Mouse (Mus musculus): ENCODE data around the gene Ahcyl1. TPM values are rescaled to one million over a fixed set of nuclear protein-coding genes. Genes with fewer than 3 reads are reported as not detected.

The Ahcyl1 gene
- polyA plus RNA-seq (2015; fragmentation: Nextera tagmentation; extraction: Ambion mirVana), result 45.8 and 48.9 TPM in 2 replicates

- peaks cover 41% of the 10 kb centered on the region for H3K4me1 ChIP-seq
- H3K36me3 ChIP-seq, result no peaks in the 10 kb centered on the region
- peak within 1 kb of the TSS; percentile 99 for H3K9ac ChIP-seq
- H3K4me2 ChIP-seq, result peak within 1 kb of the TSS; percentile 92
- peak within 1 kb of the TSS; percentile 94 for H3K27ac ChIP-seq (replicated peaks)
- whole genome bisulfite sequencing, result 1% methylated on average over 90 of the region's 93 CpGs
- 0 out of 2 replicates have a peak, but pooled peaks cover under 1% of the 10 kb centered on the region for H3K27me3 ChIP-seq (replicated peaks)
- no peaks in the 10 kb centered on the region for H3K9me3 ChIP-seq
- H3K4me3 ChIP-seq, result peak within 1 kb of the TSS; percentile 93
- peak; percentile 96 for ATAC-seq (ENCODE audit: extremely low read depth, insufficient number of reproducible peaks, low FRiP score, low TSS enrichment)
Observed at GRCm38 (mm10) chr3:107695948-107696881, at the start of gene Ahcyl1. Ahcyl1 (minus strand) TSS chr3:107696560.

- ATAC-seq (ENCODE audit: extremely low read depth, insufficient number of reproducible peaks, low FRiP score, low TSS enrichment), result no peak
- H3K4me3 ChIP-seq, result no peak overlapping the region
- H3K27ac ChIP-seq (replicated peaks), result no peak overlapping the region
- 83% methylated on average over 3 of the region's 3 CpGs for WGBS
- H3K27me3 ChIP-seq (replicated peaks), result no peaks in the 10 kb centered on the region
- no peaks in the 10 kb centered on the region for H3K9me3 ChIP-seq
- no peak overlapping the region for H3K4me2 ChIP-seq
- peaks cover 30% of the 10 kb centered on the region for H3K4me1 ChIP-seq
- H3K9ac ChIP-seq, result no peak overlapping the region
- peaks cover 73% of the 10 kb centered on the region for H3K36me3 ChIP-seq
Observed at GRCm38 (mm10) chr3:107746026-107746425, 49.7 kb upstream of the Ahcyl1 start.

- Histone ChIP-seq H3K4me2 (no peak overlapping the region), H3K4me1 (peaks cover 51% of the 10 kb centered on the region), H3K4me3 (no peak overlapping the region), H3K27me3 (replicated peaks) (no peaks in the 10 kb centered on the region), H3K9ac (no peak overlapping the region), H3K36me3 (peaks cover 49% of the 10 kb centered on the region), H3K9me3 (no peaks in the 10 kb centered on the region), H3K27ac (replicated peaks) (0 out of 2 replicates have a peak overlapping the region, but pooled peaks have one; percentile 21)
- no peak for ATAC-seq (ENCODE audit: extremely low read depth, insufficient number of reproducible peaks, low FRiP score, low TSS enrichment)
- WGBS, result 78% methylated on average over 1 of the region's 1 CpGs
Observed at GRCm38 (mm10) chr3:107743650-107744049, 47.3 kb upstream of the Ahcyl1 start.

GRCm38 (mm10) chr3:107743107-107743506, 46.7 kb upstream of the Ahcyl1 start:
- H3K4me1 ChIP-seq, result peaks cover 51% of the 10 kb centered on the region
- 7% methylated on average over 3 of the region's 3 CpGs for WGBS
- no peaks in the 10 kb centered on the region for H3K27me3 ChIP-seq (replicated peaks)
- no peaks in the 10 kb centered on the region for H3K9me3 ChIP-seq
- H3K9ac ChIP-seq, result no peak overlapping the region
- H3K4me2 ChIP-seq, result no peak overlapping the region
- no peak for ATAC-seq (ENCODE audit: extremely low read depth, insufficient number of reproducible peaks, low FRiP score, low TSS enrichment)
- H3K27ac ChIP-seq (replicated peaks), result 0 out of 2 replicates have a peak overlapping the region, but pooled peaks have one; percentile 21
- H3K36me3 ChIP-seq, result peaks cover 44% of the 10 kb centered on the region
- no peak overlapping the region for H3K4me3 ChIP-seq

GRCm38 (mm10) chr3:107742071-107742710, 45.8 kb upstream of the Ahcyl1 start:
- no peaks in the 10 kb centered on the region for H3K9me3 ChIP-seq
- H3K4me1 ChIP-seq, result peaks cover 56% of the 10 kb centered on the region
- H3K4me3 ChIP-seq, result no peak overlapping the region
- H3K36me3 ChIP-seq, result peaks cover 39% of the 10 kb centered on the region
- peak overlapping the region; percentile 83 for H3K27ac ChIP-seq (replicated peaks)
- no peak overlapping the region for H3K9ac ChIP-seq
- WGBS, result 71% methylated on average over 10 of the region's 10 CpGs
- ATAC-seq (ENCODE audit: extremely low read depth, insufficient number of reproducible peaks, low FRiP score, low TSS enrichment), result no peak
- H3K27me3 ChIP-seq (replicated peaks), result no peaks in the 10 kb centered on the region
- H3K4me2 ChIP-seq, result no peak overlapping the region

- no peak for ATAC-seq (ENCODE audit: extremely low read depth, insufficient number of reproducible peaks, low FRiP score, low TSS enrichment)
- Histone ChIP-seq H3K9me3 (no peaks in the 10 kb centered on the region), H3K4me2 (no peak overlapping the region), H3K4me3 (no peak overlapping the region), H3K36me3 (peaks cover 31% of the 10 kb centered on the region), H3K27me3 (replicated peaks) (no peaks in the 10 kb centered on the region), H3K4me1 (peaks cover 56% of the 10 kb centered on the region), H3K9ac (peak overlapping the region; percentile 44), H3K27ac (replicated peaks) (peak overlapping the region; percentile 83)
Observed at GRCm38 (mm10) chr3:107741387-107741786, 45.0 kb upstream of the Ahcyl1 start.

- H3K27me3 ChIP-seq (replicated peaks), result no peaks in the 10 kb centered on the region
- ATAC-seq (ENCODE audit: extremely low read depth, insufficient number of reproducible peaks, low FRiP score, low TSS enrichment), result peak; percentile 68; the same call in 1 of the 2 replicates
- WGBS, result 16% methylated on average over 6 of the region's 6 CpGs
- no peak overlapping the region for H3K4me3 ChIP-seq
- peak overlapping the region; percentile 44; the same call in 1 of the 2 replicates for H3K9ac ChIP-seq
- peak overlapping the region; percentile 30 for H3K4me2 ChIP-seq
- peaks cover 24% of the 10 kb centered on the region for H3K36me3 ChIP-seq
- H3K4me1 ChIP-seq, result peaks cover 56% of the 10 kb centered on the region
- H3K9me3 ChIP-seq, result no peaks in the 10 kb centered on the region
- H3K27ac ChIP-seq (replicated peaks), result peak overlapping the region; percentile 83
Observed at GRCm38 (mm10) chr3:107740578-107741207, 44.3 kb upstream of the Ahcyl1 start.

GRCm38 (mm10) chr3:107739966-107740365, 43.6 kb upstream of the Ahcyl1 start:
- 0 out of 2 replicates have a peak overlapping the region, but pooled peaks have one; percentile 30 for H3K4me2 ChIP-seq
- H3K4me1 ChIP-seq, result peaks cover 56% of the 10 kb centered on the region
- H3K36me3 ChIP-seq, result peaks cover 18% of the 10 kb centered on the region
- H3K4me3 ChIP-seq, result no peak overlapping the region
- H3K9ac ChIP-seq, result peak overlapping the region; percentile 64
- H3K9me3 ChIP-seq, result no peaks in the 10 kb centered on the region
- H3K27ac ChIP-seq (replicated peaks), result peak overlapping the region; percentile 83
- no peak for ATAC-seq (ENCODE audit: extremely low read depth, insufficient number of reproducible peaks, low FRiP score, low TSS enrichment)
- no peaks in the 10 kb centered on the region for H3K27me3 ChIP-seq (replicated peaks)
- WGBS, result 65% methylated on average over 2 of the region's 2 CpGs

GRCm38 (mm10) chr3:107739456-107739855, 43.1 kb upstream of the Ahcyl1 start:
- ATAC-seq (ENCODE audit: extremely low read depth, insufficient number of reproducible peaks, low FRiP score, low TSS enrichment), result no peak
- H3K27ac ChIP-seq (replicated peaks), result peak overlapping the region; percentile 83
- no peaks in the 10 kb centered on the region for H3K27me3 ChIP-seq (replicated peaks)
- H3K4me3 ChIP-seq, result no peak overlapping the region
- 67% methylated on average over 3 of the region's 3 CpGs for WGBS
- H3K4me2 ChIP-seq, result no peak overlapping the region
- H3K9ac ChIP-seq, result peak overlapping the region; percentile 64
- peaks cover 56% of the 10 kb centered on the region for H3K4me1 ChIP-seq
- no peaks in the 10 kb centered on the region for H3K9me3 ChIP-seq
- peaks cover 18% of the 10 kb centered on the region for H3K36me3 ChIP-seq

- H3K9me3 ChIP-seq, result no peaks in the 10 kb centered on the region
- no peak overlapping the region for H3K4me2 ChIP-seq
- 77% methylated on average over 1 of the region's 1 CpGs for WGBS
- H3K4me1 ChIP-seq, result peaks cover 55% of the 10 kb centered on the region
- no peak overlapping the region for H3K27ac ChIP-seq (replicated peaks)
- H3K36me3 ChIP-seq, result peaks cover 15% of the 10 kb centered on the region
- H3K4me3 ChIP-seq, result no peak overlapping the region
- H3K27me3 ChIP-seq (replicated peaks), result no peaks in the 10 kb centered on the region
- ATAC-seq (ENCODE audit: extremely low read depth, insufficient number of reproducible peaks, low FRiP score, low TSS enrichment), result no peak
- no peak overlapping the region for H3K9ac ChIP-seq
Observed at GRCm38 (mm10) chr3:107738620-107739019, 42.3 kb upstream of the Ahcyl1 start.

- Histone ChIP-seq H3K9ac (no peak overlapping the region), H3K9me3 (no peaks in the 10 kb centered on the region), H3K4me2 (no peak overlapping the region), H3K27me3 (replicated peaks) (no peaks in the 10 kb centered on the region), H3K27ac (replicated peaks) (no peak overlapping the region), H3K36me3 (peaks cover 9% of the 10 kb centered on the region), H3K4me3 (no peak overlapping the region), H3K4me1 (peaks cover 54% of the 10 kb centered on the region)
- ATAC-seq (ENCODE audit: extremely low read depth, insufficient number of reproducible peaks, low FRiP score, low TSS enrichment), result no peak
- 58% methylated on average over 1 of the region's 1 CpGs for WGBS
Observed at GRCm38 (mm10) chr3:107737609-107738190, 41.3 kb upstream of the Ahcyl1 start.

Measured in heart, embryonic 13.5 days (tissue).